Mouse (Mus musculus) thymus, adult 2 months (tissue): ENCODE results near the gene Fam20c. TPM values are rescaled to one million over a fixed set of nuclear protein-coding genes. Genes with fewer than 3 reads are reported as not detected.

ENCODE experiments used
- DNase-seq: peaks from one replicate; pipeline ENCODE4 v3.0.0; 2021
- H3K27ac ChIP-seq: fragments of 200-500 bp; 2 replicates; pipeline ENCODE4 v1.5.1; 2012; ENCODE audit warnings: low read length, control low read depth; ENCODE audit not compliant: control insufficient read depth, insufficient read depth
- H3K27me3 ChIP-seq: fragments of 200-500 bp; 2 replicates; pipeline ENCODE4 v1.6.1; 2012; ENCODE audit warnings: mild to moderate bottlenecking, low read length, moderate library complexity, mixed read lengths; ENCODE audit not compliant: control insufficient read depth, insufficient read depth
- H3K36me3 ChIP-seq: fragments of 200-500 bp; 2 replicates; pipeline ENCODE4 v1.6.1; 2012; ENCODE audit warnings: mild to moderate bottlenecking, low read length, moderate library complexity; ENCODE audit not compliant: control insufficient read depth, insufficient read depth
- H3K4me1 ChIP-seq: fragments of 200-500 bp; replicated peaks from 2 replicates; pipeline ENCODE4 v1.6.1; 2012; ENCODE audit warnings: low read length; ENCODE audit not compliant: control insufficient read depth, insufficient read depth
- H3K4me3 ChIP-seq: fragments of 200-500 bp; 2 replicates; pipeline ENCODE4 v1.5.1; 2012; ENCODE audit warnings: mild to moderate bottlenecking, low read length, control low read depth, moderate library complexity; ENCODE audit not compliant: control insufficient read depth, insufficient read depth
- CTCF ChIP-seq: fragments of 200-500 bp; IDR thresholded peaks from 2 replicates; pipeline ENCODE4 v1.5.1; 2012; ENCODE audit warnings: mild to moderate bottlenecking, control low read depth, low read length, moderate library complexity, borderline replicate concordance; ENCODE audit not compliant: control insufficient read depth, poor library complexity, insufficient read depth; ENCODE audit errors: extremely low read depth
- POLR2A ChIP-seq: fragments of 200-500 bp; IDR thresholded peaks from 2 replicates; pipeline ENCODE4 v1.6.1; 2012; ENCODE audit warnings: mild to moderate bottlenecking, low read length, control low read depth, moderate library complexity; ENCODE audit not compliant: control insufficient read depth, poor library complexity, insufficient read depth; ENCODE audit errors: extremely low read depth
- WGBS: fragments of 180-500 bp; shearing (Covaris S2); methylation state at CpG from one replicate; pipeline ENCODE4 v1.1.7; 2018; 5-methylcytosine and 5-hydroxymethylcytosine counted together
- polyA plus RNA-seq: library from polyadenylated mRNA; depleted of rRNA; stranded (reverse); fragments of >200 nt; gene quantifications from 2 replicates; pipeline ENCODE4 v1.2.3, GENCODE M21; 2012

Gene Fam20c
- polyA plus RNA-seq, 1 experiment = 11.0 TPM

DNA sequence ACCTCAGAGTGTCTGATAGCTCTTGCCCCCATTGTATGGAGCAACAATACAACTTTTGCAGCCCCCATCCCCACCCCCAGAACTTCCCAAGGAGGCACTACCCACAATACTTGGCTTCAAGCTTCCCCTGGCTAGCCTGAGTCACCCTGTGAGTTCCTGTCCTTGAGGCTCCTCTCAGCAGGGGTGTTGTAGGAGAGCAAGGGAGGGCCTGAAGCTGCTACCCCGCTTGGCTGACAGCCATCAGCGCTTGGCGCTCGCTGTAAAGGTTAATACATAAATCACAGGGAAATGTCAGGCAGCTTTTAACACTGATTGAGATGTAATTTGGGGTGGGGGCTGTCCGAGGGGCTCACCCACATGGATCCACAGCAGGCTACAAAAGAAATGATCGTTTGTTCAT, 79.1 kb downstream of the Fam20c start:
- no peak overlapping the region for H3K27ac ChIP-seq
- TF ChIP-seq CTCF (no peak), POLR2A (no peak)
- H3K4me1 ChIP-seq = no peaks in the 10 kb centered on the region
- DNase-seq = no peak
- WGBS = 38% methylated on average over 6 of the region's 6 CpGs
- no peak overlapping the region for H3K4me3 ChIP-seq
- no peaks in the 10 kb centered on the region for H3K36me3 ChIP-seq
- H3K27me3 ChIP-seq = no peaks in the 10 kb centered on the region

DNA sequence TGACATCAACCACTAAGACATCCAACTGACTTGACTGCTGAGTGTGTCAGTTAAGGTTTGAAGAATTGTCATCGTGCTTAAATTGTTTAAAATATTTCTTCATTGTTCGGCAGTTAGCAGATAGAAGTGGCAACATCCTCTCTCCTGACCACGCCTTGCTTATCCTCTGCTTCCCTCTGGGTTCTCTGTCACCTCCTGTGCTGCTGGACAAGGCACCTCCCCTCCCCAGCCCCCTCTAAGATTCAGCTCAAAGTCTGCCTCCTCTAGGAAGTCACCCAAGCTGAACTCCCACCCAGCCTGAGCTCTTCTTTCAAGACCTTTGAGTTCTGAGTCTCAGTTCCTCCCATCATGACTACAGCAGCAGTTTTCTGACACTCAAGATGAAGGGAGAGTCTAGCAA, 80.6 kb downstream of the Fam20c start:
- no peak for DNase-seq
- Histone ChIP-seq H3K27ac (no peak overlapping the region), H3K36me3 (no peaks in the 10 kb centered on the region), H3K4me3 (no peak overlapping the region), H3K27me3 (no peaks in the 10 kb centered on the region), H3K4me1 (no peaks in the 10 kb centered on the region)
- TF ChIP-seq POLR2A (no peak), CTCF (no peak)
- 54% methylated on average over 3 of the region's 3 CpGs for WGBS

DNA sequence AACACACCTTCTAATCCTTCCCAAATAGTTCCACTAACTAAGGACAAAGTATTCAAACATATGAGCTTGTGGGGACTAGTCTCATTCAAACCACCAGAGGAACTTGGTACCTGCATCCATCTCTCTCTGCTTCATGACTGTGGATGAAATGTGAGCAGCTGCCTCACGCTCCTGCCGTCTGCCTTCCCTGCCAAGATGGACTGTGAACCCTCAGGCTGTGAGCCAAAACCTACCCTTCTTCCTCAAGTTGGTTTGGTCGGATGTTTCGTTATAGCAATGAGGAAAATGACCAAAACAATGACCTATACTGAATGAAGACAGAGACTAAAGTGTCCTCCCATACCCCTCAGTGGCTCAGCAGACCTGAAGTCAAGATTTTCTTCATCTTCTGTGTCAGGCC, 86.7 kb downstream of the Fam20c start:
- Histone ChIP-seq H3K27ac (no peak overlapping the region), H3K4me3 (no peak overlapping the region), H3K27me3 (no peaks in the 10 kb centered on the region), H3K36me3 (no peaks in the 10 kb centered on the region), H3K4me1 (no peaks in the 10 kb centered on the region)
- no peak for TF ChIP-seq CTCF
- 96% methylated on average over 4 of the region's 4 CpGs for WGBS
- DNase-seq = no peak

DNA sequence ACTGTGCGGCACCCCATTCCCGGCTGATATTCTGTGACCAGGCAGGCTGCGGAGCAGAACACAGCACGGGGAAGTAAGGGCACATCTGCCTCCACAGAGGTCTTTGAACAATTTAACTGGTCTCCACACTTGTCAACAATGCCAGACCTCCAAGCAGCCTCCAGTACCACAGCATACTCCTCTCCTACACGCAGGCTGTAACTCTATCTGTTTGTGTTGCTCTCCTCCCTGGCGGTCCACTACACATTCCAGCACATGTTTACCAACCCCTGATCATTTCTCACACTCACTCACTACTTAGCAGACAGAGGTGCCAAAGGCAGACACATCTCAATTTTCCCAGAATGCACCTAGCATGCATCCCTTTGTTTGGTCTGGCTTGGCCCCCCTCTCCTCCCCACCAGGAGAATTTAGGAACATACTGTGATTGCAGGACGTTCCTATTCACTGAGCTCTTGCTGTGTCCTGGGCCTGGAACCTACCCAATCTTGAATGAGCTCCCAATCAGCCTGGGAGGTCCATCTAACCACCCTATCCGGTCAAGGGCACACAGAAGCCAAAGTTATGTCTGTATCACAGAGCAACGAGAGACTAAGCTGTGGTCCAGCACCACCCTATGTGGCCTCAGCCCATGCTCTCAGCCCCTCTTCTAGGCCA, 89.0 kb downstream of the Fam20c start:
- Histone ChIP-seq H3K4me3 (no peak overlapping the region), H3K27me3 (no peaks in the 10 kb centered on the region), H3K36me3 (no peaks in the 10 kb centered on the region), H3K27ac (no peak overlapping the region), H3K4me1 (no peaks in the 10 kb centered on the region)
- DNase-seq = no peak
- 93% methylated on average over 9 of the region's 9 CpGs for WGBS
- TF ChIP-seq POLR2A = no peak
- TF ChIP-seq CTCF = no peak

DNA sequence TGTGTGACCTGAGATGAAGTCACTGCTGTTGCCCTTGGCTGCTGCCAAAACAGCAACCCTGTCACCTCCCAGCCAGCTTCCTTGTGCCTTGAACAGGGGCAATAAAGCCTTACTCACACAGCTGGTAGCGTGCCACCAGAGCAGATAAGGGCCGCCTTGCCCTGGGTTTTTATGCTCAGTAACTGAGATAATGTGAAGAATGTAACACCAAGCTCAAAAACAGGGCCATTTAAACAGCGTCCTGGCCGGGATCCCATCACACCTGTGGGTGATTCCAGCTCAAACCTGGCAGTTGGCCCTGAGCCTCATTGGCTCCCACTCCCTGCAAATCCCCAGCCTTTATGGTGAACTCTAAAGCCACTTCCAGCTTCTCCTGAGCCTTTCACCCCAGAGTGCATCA, 92.2 kb downstream of the Fam20c start:
- Histone ChIP-seq H3K27me3 (no peaks in the 10 kb centered on the region), H3K27ac (no peak overlapping the region), H3K4me3 (no peak overlapping the region), H3K36me3 (no peaks in the 10 kb centered on the region), H3K4me1 (no peaks in the 10 kb centered on the region)
- no peak for DNase-seq
- no peak for TF ChIP-seq CTCF
- no peak for TF ChIP-seq POLR2A
- WGBS = 91% methylated on average over 4 of the region's 4 CpGs

DNA sequence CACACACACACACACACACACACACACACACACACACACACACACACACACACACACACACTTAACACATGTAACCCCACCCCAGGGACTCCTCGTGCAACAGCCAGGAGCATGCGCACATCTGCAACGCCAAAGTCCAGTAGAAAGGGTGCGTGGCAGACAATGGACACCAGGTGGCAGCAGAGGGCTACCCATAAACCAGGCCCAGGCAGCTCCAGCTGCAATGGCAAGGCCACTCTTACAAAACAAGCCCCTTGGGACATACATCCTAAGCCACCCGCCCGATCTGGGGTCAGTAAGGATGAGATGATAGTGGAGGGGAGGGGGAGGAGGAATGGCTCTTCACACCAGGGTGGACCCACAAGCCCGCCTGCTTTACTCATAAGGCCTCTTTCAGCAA, 93.8 kb downstream of the Fam20c start:
- peak; percentile 80 for DNase-seq
- Histone ChIP-seq H3K27ac (no peak overlapping the region), H3K36me3 (no peaks in the 10 kb centered on the region), H3K4me3 (no peak overlapping the region), H3K27me3 (no peaks in the 10 kb centered on the region), H3K4me1 (no peaks in the 10 kb centered on the region)
- WGBS = 11% methylated on average over 7 of the region's 7 CpGs
- TF ChIP-seq POLR2A (0 out of 2 replicates have a peak, but pooled peaks have one; percentile 8), CTCF (peak; percentile 96)
